In the genomic region with DNA sequence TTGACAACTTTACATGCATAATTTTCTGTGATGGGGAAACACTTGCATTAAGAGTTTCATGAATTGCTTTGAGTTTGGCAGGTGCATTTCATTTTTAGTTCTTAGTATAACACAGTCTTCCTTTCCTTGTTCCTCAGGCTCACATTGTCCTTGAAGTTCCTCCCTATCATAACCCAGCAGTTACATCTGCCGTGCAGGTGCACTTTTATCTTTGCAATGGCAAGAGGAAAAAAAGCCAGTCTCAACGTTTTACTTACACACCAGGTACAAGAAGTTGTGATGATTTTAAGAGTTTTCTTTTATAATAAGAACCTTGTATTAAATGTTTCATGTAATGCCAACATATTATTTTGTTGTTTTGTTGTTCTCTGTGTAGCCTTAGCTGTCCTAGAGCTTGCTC, we compare ENCODE assay signal across 17 mouse cellular contexts. TPM values are rescaled to one million over a fixed set of nuclear protein-coding genes. Genes with fewer than 3 reads are reported as not detected.
"Had no signal": no experiment of that assay in that cellular context is flagged by ENCODE, and none has a peak within 500 bp of the region (broad histone marks: within the 10 kb centered on the region; RNA-seq: fewer than 3 reads in every experiment).

No protein-coding gene starts in this region.

- H3K27me3 ChIP-seq: liver, embryonic 12.5 days; midbrain, embryonic 12.5 days; neural tube, embryonic 12.5 days; stomach, embryonic 15.5 days had no signal

- H3K4me3 ChIP-seq: liver, embryonic 12.5 days; midbrain, embryonic 10.5 days; midbrain, embryonic 12.5 days; neural tube, embryonic 12.5 days; stomach, embryonic 15.5 days had no signal

- ATAC-seq: liver, embryonic 12.5 days had no signal

- H3K4me2 ChIP-seq: liver, embryonic 12.5 days; lung, embryonic 14.5 days; midbrain, embryonic 12.5 days; neural tube, embryonic 12.5 days; stomach, embryonic 15.5 days had no signal

- DNase-seq: lung, adult 18-20 months; lung, embryonic 14.5 days; lung, postnatal 10 days; lung, postnatal 4 days; midbrain, embryonic 14.5 days; right cerebral cortex, postnatal 14 days had no signal

- H3K9me3 ChIP-seq: liver, embryonic 12.5 days; midbrain, embryonic 10.5 days; midbrain, embryonic 12.5 days; neural tube, embryonic 12.5 days; stomach, embryonic 15.5 days had no signal

- H3K4me1 ChIP-seq: liver, embryonic 12.5 days; midbrain, embryonic 10.5 days; midbrain, embryonic 12.5 days; neural tube, embryonic 12.5 days; stomach, embryonic 15.5 days had no signal

- H3K9ac ChIP-seq: liver, embryonic 12.5 days; liver, embryonic 14.5 days; lung, embryonic 14.5 days; midbrain, embryonic 12.5 days; neural tube, embryonic 12.5 days; stomach, embryonic 15.5 days had no signal

- H3K27ac ChIP-seq: liver, embryonic 12.5 days; liver, embryonic 14.5 days; midbrain, embryonic 10.5 days; midbrain, embryonic 12.5 days; neural tube, embryonic 12.5 days; stomach, embryonic 15.5 days; stomach, postnatal 0 days had no signal

RNA-seq across cellular contexts. Expression of gene Esrp2, which starts 32.9 kb away (rescaled TPM):
- total RNA-seq: megakaryocyte, adult 5-6 weeks; monocyte, adult 5-6 weeks; neutrophil, adult 5-6 weeks had no signal
- polyA plus RNA-seq: neural tube, embryonic 14.5 days had no signal
